Mouse (Mus musculus) lung, embryonic 14.5 days (tissue): ENCODE results near the gene Olfr623. TPM values are rescaled to one million over a fixed set of nuclear protein-coding genes. Genes with fewer than 3 reads are reported as not detected.

Experiments
- ATAC-seq: fragments of 200-750 bp; cut with Nextera tagmentation; 2 replicates; pipeline ENCODE4 v1.8.0; 2017; ENCODE audit warnings: mild to moderate bottlenecking, moderate TSS enrichment, moderate library complexity; ENCODE audit not compliant: insufficient read depth
- DNase-seq: peaks from one replicate; pipeline ENCODE4 v3.0.0-alpha.2; 2015
- H3K27ac ChIP-seq: fragments of 300-500 bp; sonication (generic); 2 replicates; pipeline ENCODE4 v1.5.1; 2014; ENCODE audit warnings: low read depth, mild to moderate bottlenecking, moderate library complexity
- H3K27me3 ChIP-seq: fragments of 300-500 bp; sonication (generic); 2 replicates; pipeline ENCODE4 v1.6.1; 2014; ENCODE audit warnings: low read length, control low read depth; ENCODE audit not compliant: insufficient read depth
- H3K36me3 ChIP-seq: fragments of 300-500 bp; sonication (generic); 2 replicates; pipeline ENCODE4 v1.6.1; 2014; ENCODE audit warnings: control low read depth; ENCODE audit not compliant: insufficient read depth
- H3K4me1 ChIP-seq: fragments of 300-500 bp; sonication (generic); 2 replicates; pipeline ENCODE4 v1.6.1; 2014; ENCODE audit warnings: antibody characterized with exemption, control low read depth; ENCODE audit not compliant: insufficient read depth
- H3K4me2 ChIP-seq: fragments of 300-500 bp; sonication (generic); 2 replicates; pipeline ENCODE4 v1.6.1; 2014; ENCODE audit warnings: mild to moderate bottlenecking
- H3K4me3 ChIP-seq: fragments of 300-500 bp; sonication (generic); 2 replicates; pipeline ENCODE4 v1.5.1; 2014; ENCODE audit warnings: low read depth, low read length
- H3K9ac ChIP-seq: fragments of 300-500 bp; sonication (generic); 2 replicates; pipeline ENCODE4 v1.6.1; 2014
- H3K9me3 ChIP-seq: fragments of 300-500 bp; sonication (generic); 2 replicates; pipeline ENCODE4 v1.6.1; 2016; ENCODE audit warnings: low read depth, low read length, control low read depth
- CTCF ChIP-seq: IDR thresholded peaks from 2 replicates; pipeline ENCODE4 v1.5.1; 2016; ENCODE audit warnings: antibody characterized with exemption, low read depth
- whole genome bisulfite sequencing: fragments of 180-500 bp; shearing (Covaris S2); extraction: QIAGEN DNeasy Blood & Tissue Kit; methylation state at CpG from one replicate; pipeline ENCODE4 v1.1.7; 2014; 5-methylcytosine and 5-hydroxymethylcytosine counted together
- polyA plus RNA-seq: library from polyadenylated mRNA; unstranded; fragments of >200 nt; fragmentation: Nextera tagmentation; extraction: Ambion mirVana; gene quantifications from 2 replicates; pipeline ENCODE4 v1.2.1, GENCODE M21; 2014

Gene Olfr623
- polyA plus RNA-seq, 1 experiment from 2014 or later = not detected

- no peak within 1 kb of the TSS for H3K4me3 ChIP-seq
- DNase-seq (no peak), ATAC-seq (no peak)
- no peaks in the 10 kb centered on the region for H3K9me3 ChIP-seq
- H3K27me3 ChIP-seq = no peaks in the 10 kb centered on the region
- no peak for TF ChIP-seq CTCF
- no peaks in the 10 kb centered on the region for H3K4me1 ChIP-seq
- WGBS = 73% methylated on average over 2 of the region's 2 CpGs
- H3K4me2 ChIP-seq = no peak within 1 kb of the TSS
- no peaks in the 10 kb centered on the region for H3K36me3 ChIP-seq
- H3K9ac ChIP-seq = no peak within 1 kb of the TSS
- H3K27ac ChIP-seq = no peak within 1 kb of the TSS
Measured at GRCm38 (mm10) chr7:103612434-103612833, 51.1 kb downstream of the Olfr623 start, which contains the start of gene Olfr620. Olfr620 (minus strand) TSS chr7:103612534.

Other genes with a start within 250 kb of the Olfr623 start
- gene Usp17lc, start 248.6 kb downstream of the Olfr623 start, polyA plus RNA-seq = not detected in 2 replicates
- not detected in 2 replicates for gene Olfr605, start 218.3 kb downstream of the Olfr623 start, polyA plus RNA-seq
- not detected in 2 replicates for gene Olfr606, start 214.7 kb downstream of the Olfr623 start, polyA plus RNA-seq
- not detected in 2 replicates for gene Olfr607, start 199.5 kb downstream of the Olfr623 start, polyA plus RNA-seq
- not detected in 2 replicates for gene Olfr608, start 193.8 kb downstream of the Olfr623 start, polyA plus RNA-seq
- gene Olfr609, start 165.6 kb downstream of the Olfr623 start, polyA plus RNA-seq = not detected in 2 replicates
- gene Olfr610, start 151.6 kb downstream of the Olfr623 start, polyA plus RNA-seq = not detected in 2 replicates
- not detected in 2 replicates for gene Olfr611, start 142.9 kb downstream of the Olfr623 start, polyA plus RNA-seq
- gene Olfr612, start 121.0 kb downstream of the Olfr623 start, polyA plus RNA-seq = not detected in 2 replicates
- not detected in 2 replicates for gene Olfr613, start 115.6 kb downstream of the Olfr623 start, polyA plus RNA-seq
- gene Olfr615, start 107.6 kb downstream of the Olfr623 start, polyA plus RNA-seq = not detected in 2 replicates
- gene Olfr616, start 94.6 kb downstream of the Olfr623 start, polyA plus RNA-seq = not detected in 2 replicates
- not detected in 2 replicates for gene Olfr617, start 90.6 kb downstream of the Olfr623 start, polyA plus RNA-seq
- not detected in 2 replicates for gene Olfr618, start 73.6 kb downstream of the Olfr623 start, polyA plus RNA-seq
- not detected in 2 replicates for gene Olfr619, start 63.1 kb downstream of the Olfr623 start, polyA plus RNA-seq
- gene Olfr620, start 51.2 kb downstream of the Olfr623 start, polyA plus RNA-seq = not detected in 2 replicates
- gene Olfr622, start 21.0 kb downstream of the Olfr623 start, polyA plus RNA-seq = not detected in 2 replicates
- gene Olfr624, start 7.5 kb upstream of the Olfr623 start, polyA plus RNA-seq = 0.03 TPM in 1 of 2 replicates, not detected in the other
- gene Olfr625-ps1, start 19.0 kb upstream of the Olfr623 start, polyA plus RNA-seq = not detected in 2 replicates
- not detected in 2 replicates for gene Olfr243, start 51.0 kb upstream of the Olfr623 start, polyA plus RNA-seq
- gene Olfr628, start 66.7 kb upstream of the Olfr623 start, polyA plus RNA-seq = not detected in 2 replicates
- gene Olfr629, start 81.2 kb upstream of the Olfr623 start, polyA plus RNA-seq = not detected in 2 replicates
- not detected in 2 replicates for gene Olfr630, start 93.6 kb upstream of the Olfr623 start, polyA plus RNA-seq
- gene Olfr69, start 107.9 kb upstream of the Olfr623 start, polyA plus RNA-seq = not detected in 2 replicates
- not detected in 2 replicates for gene Olfr68, start 116.0 kb upstream of the Olfr623 start, polyA plus RNA-seq
- gene Olfr67, start 128.1 kb upstream of the Olfr623 start, polyA plus RNA-seq = not detected in 2 replicates
- gene Hbb-bt, start 150.3 kb upstream of the Olfr623 start, polyA plus RNA-seq = 3,031 and 3,067 TPM in 2 replicates
- gene Hbb-bs, start 164.4 kb upstream of the Olfr623 start, polyA plus RNA-seq = 7,232 and 7,259 TPM in 2 replicates
- gene Hbb-bh2, start 176.8 kb upstream of the Olfr623 start, polyA plus RNA-seq = not detected in 2 replicates
- gene Hbb-bh1, start 179.5 kb upstream of the Olfr623 start, polyA plus RNA-seq = 9.2 and 18.0 TPM in 2 replicates
- gene Hbb-y, start 189.5 kb upstream of the Olfr623 start, polyA plus RNA-seq = 1,485 and 1,968 TPM in 2 replicates
- gene Olfr66, start 222.6 kb upstream of the Olfr623 start, polyA plus RNA-seq = not detected in 2 replicates
- gene Olfr64, start 230.8 kb upstream of the Olfr623 start, polyA plus RNA-seq = not detected in 2 replicates
- gene Olfr65, start 239.8 kb upstream of the Olfr623 start, polyA plus RNA-seq = not detected in 2 replicates